Mouse (Mus musculus): ENCODE results near the gene Gm42906. TPM values are rescaled to one million over a fixed set of nuclear protein-coding genes. Genes with fewer than 3 reads are reported as not detected.

The Gm42906 gene
- polyA plus RNA-seq, 1 experiment, result not detected

GRCm38 (mm10) chr5:151116192-151116887 is 311.6 kb downstream of the Gm42906 start:
- no peak for TF ChIP-seq POLR2A (IDR thresholded peaks at IDR 0.05; ENCODE audit: insufficient read depth, low read length)
- TF ChIP-seq CTCF (IDR thresholded peaks at IDR 0.05; ENCODE audit: low read depth, low read length), result no peak
- no peak for TF ChIP-seq EP300 (IDR thresholded peaks at IDR 0.05; ENCODE audit: insufficient read depth, low read depth, low read length)
- Histone ChIP-seq H3K27ac (ENCODE audit: insufficient read depth, low read length) (no peak overlapping the region), H3K27me3 (ENCODE audit: control insufficient read depth, insufficient read depth, low read length, poor library complexity, severe bottlenecking) (no peaks in the 10 kb centered on the region), H3K9me3 (replicated peaks; ENCODE audit: control insufficient read depth, insufficient read depth, low read length, poor library complexity, severe bottlenecking) (no peaks in the 10 kb centered on the region), H3K9ac (ENCODE audit: low read depth, poor library complexity, severe bottlenecking) (no peak overlapping the region), H3K4me1 (ENCODE audit: control insufficient read depth, insufficient read depth, low read length) (no peaks in the 10 kb centered on the region), H3K36me3 (ENCODE audit: control insufficient read depth, insufficient read depth, low read length, poor library complexity, severe bottlenecking) (no peaks in the 10 kb centered on the region), H3K4me3 (ENCODE audit: low read depth, low read length) (no peak overlapping the region)

GRCm38 (mm10) chr5:151112743-151113142 is 315.2 kb downstream of the Gm42906 start:
- Histone ChIP-seq H3K9me3 (replicated peaks; ENCODE audit: control insufficient read depth, insufficient read depth, low read length, poor library complexity, severe bottlenecking) (no peaks in the 10 kb centered on the region), H3K4me3 (ENCODE audit: low read depth, low read length) (no peak overlapping the region), H3K27ac (ENCODE audit: insufficient read depth, low read length) (no peak overlapping the region), H3K9ac (ENCODE audit: low read depth, poor library complexity, severe bottlenecking) (no peak overlapping the region), H3K27me3 (ENCODE audit: control insufficient read depth, insufficient read depth, low read length, poor library complexity, severe bottlenecking) (no peaks in the 10 kb centered on the region), H3K4me1 (ENCODE audit: control insufficient read depth, insufficient read depth, low read length) (no peaks in the 10 kb centered on the region), H3K36me3 (ENCODE audit: control insufficient read depth, insufficient read depth, low read length, poor library complexity, severe bottlenecking) (no peaks in the 10 kb centered on the region)
- no peak for TF ChIP-seq EP300 (IDR thresholded peaks at IDR 0.05; ENCODE audit: insufficient read depth, low read depth, low read length)
- TF ChIP-seq CTCF (IDR thresholded peaks at IDR 0.05; ENCODE audit: low read depth, low read length), result no peak
- TF ChIP-seq POLR2A (IDR thresholded peaks at IDR 0.05; ENCODE audit: insufficient read depth, low read length), result no peak

GRCm38 (mm10) chr5:151111080-151111871 is 316.7 kb downstream of the Gm42906 start:
- Histone ChIP-seq H3K9ac (ENCODE audit: low read depth, poor library complexity, severe bottlenecking) (no peak overlapping the region), H3K27me3 (ENCODE audit: control insufficient read depth, insufficient read depth, low read length, poor library complexity, severe bottlenecking) (no peaks in the 10 kb centered on the region)

GRCm38 (mm10) chr5:151110461-151110908 is 317.5 kb downstream of the Gm42906 start:
- TF ChIP-seq EP300 (IDR thresholded peaks at IDR 0.05; ENCODE audit: insufficient read depth, low read depth, low read length) (no peak), POLR2A (IDR thresholded peaks at IDR 0.05; ENCODE audit: insufficient read depth, low read length) (no peak), CTCF (IDR thresholded peaks at IDR 0.05; ENCODE audit: low read depth, low read length) (no peak)
- no peak overlapping the region for H3K9ac ChIP-seq (ENCODE audit: low read depth, poor library complexity, severe bottlenecking)
- H3K27me3 ChIP-seq (ENCODE audit: control insufficient read depth, insufficient read depth, low read length, poor library complexity, severe bottlenecking), result no peaks in the 10 kb centered on the region
- H3K36me3 ChIP-seq (ENCODE audit: control insufficient read depth, insufficient read depth, low read length, poor library complexity, severe bottlenecking), result no peaks in the 10 kb centered on the region
- no peak overlapping the region for H3K27ac ChIP-seq (ENCODE audit: insufficient read depth, low read length)
- no peak overlapping the region for H3K4me3 ChIP-seq (ENCODE audit: low read depth, low read length)
- H3K4me1 ChIP-seq (ENCODE audit: control insufficient read depth, insufficient read depth, low read length), result no peaks in the 10 kb centered on the region
- no peaks in the 10 kb centered on the region for H3K9me3 ChIP-seq (replicated peaks; ENCODE audit: control insufficient read depth, insufficient read depth, low read length, poor library complexity, severe bottlenecking)

More at GRCm38 (mm10) chr5:151111080-151111871, 316.7 kb downstream of the Gm42906 start:
- TF ChIP-seq POLR2A (IDR thresholded peaks at IDR 0.05; ENCODE audit: insufficient read depth, low read length) (no peak), CTCF (IDR thresholded peaks at IDR 0.05; ENCODE audit: low read depth, low read length) (no peak), EP300 (IDR thresholded peaks at IDR 0.05; ENCODE audit: insufficient read depth, low read depth, low read length) (no peak)
- Histone ChIP-seq H3K4me3 (ENCODE audit: low read depth, low read length) (no peak overlapping the region), H3K4me1 (ENCODE audit: control insufficient read depth, insufficient read depth, low read length) (no peaks in the 10 kb centered on the region), H3K36me3 (ENCODE audit: control insufficient read depth, insufficient read depth, low read length, poor library complexity, severe bottlenecking) (no peaks in the 10 kb centered on the region), H3K9me3 (replicated peaks; ENCODE audit: control insufficient read depth, insufficient read depth, low read length, poor library complexity, severe bottlenecking) (no peaks in the 10 kb centered on the region), H3K27ac (ENCODE audit: insufficient read depth, low read length) (no peak overlapping the region)

GRCm38 (mm10) chr5:151109822-151110221 is 318.1 kb downstream of the Gm42906 start:
- Histone ChIP-seq H3K9me3 (replicated peaks; ENCODE audit: control insufficient read depth, insufficient read depth, low read length, poor library complexity, severe bottlenecking) (no peaks in the 10 kb centered on the region), H3K27ac (ENCODE audit: insufficient read depth, low read length) (no peak overlapping the region)
- TF ChIP-seq EP300 (IDR thresholded peaks at IDR 0.05; ENCODE audit: insufficient read depth, low read depth, low read length) (no peak), CTCF (IDR thresholded peaks at IDR 0.05; ENCODE audit: low read depth, low read length) (no peak), POLR2A (IDR thresholded peaks at IDR 0.05; ENCODE audit: insufficient read depth, low read length) (no peak)

GRCm38 (mm10) chr5:151108955-151109354 is 319.0 kb downstream of the Gm42906 start:
- H3K9me3 ChIP-seq (replicated peaks; ENCODE audit: control insufficient read depth, insufficient read depth, low read length, poor library complexity, severe bottlenecking), result no peaks in the 10 kb centered on the region
- H3K36me3 ChIP-seq (ENCODE audit: control insufficient read depth, insufficient read depth, low read length, poor library complexity, severe bottlenecking), result no peaks in the 10 kb centered on the region
- TF ChIP-seq POLR2A (IDR thresholded peaks at IDR 0.05; ENCODE audit: insufficient read depth, low read length), result no peak
- no peak for TF ChIP-seq CTCF (IDR thresholded peaks at IDR 0.05; ENCODE audit: low read depth, low read length)
- no peak for TF ChIP-seq EP300 (IDR thresholded peaks at IDR 0.05; ENCODE audit: insufficient read depth, low read depth, low read length)
- no peak overlapping the region for H3K4me3 ChIP-seq (ENCODE audit: low read depth, low read length)
- H3K27me3 ChIP-seq (ENCODE audit: control insufficient read depth, insufficient read depth, low read length, poor library complexity, severe bottlenecking), result no peaks in the 10 kb centered on the region
- no peak overlapping the region for H3K27ac ChIP-seq (ENCODE audit: insufficient read depth, low read length)
- H3K9ac ChIP-seq (ENCODE audit: low read depth, poor library complexity, severe bottlenecking), result no peak overlapping the region
- no peaks in the 10 kb centered on the region for H3K4me1 ChIP-seq (ENCODE audit: control insufficient read depth, insufficient read depth, low read length)

More at GRCm38 (mm10) chr5:151109822-151110221, 318.1 kb downstream of the Gm42906 start:
- Histone ChIP-seq H3K4me1 (ENCODE audit: control insufficient read depth, insufficient read depth, low read length) (no peaks in the 10 kb centered on the region), H3K36me3 (ENCODE audit: control insufficient read depth, insufficient read depth, low read length, poor library complexity, severe bottlenecking) (no peaks in the 10 kb centered on the region), H3K27me3 (ENCODE audit: control insufficient read depth, insufficient read depth, low read length, poor library complexity, severe bottlenecking) (no peaks in the 10 kb centered on the region), H3K9ac (ENCODE audit: low read depth, poor library complexity, severe bottlenecking) (no peak overlapping the region), H3K4me3 (ENCODE audit: low read depth, low read length) (no peak overlapping the region)
